Mouse (Mus musculus) lung, postnatal 10 days (tissue): ENCODE measurements at regions not wholly inside any gene's neighbourhood (a gene's known extent, or its start where the extent isn't known, plus 50 kb on each side); places are given as distances from the start of the nearest gene placed in this dataset.

Experiments
- DNase-seq: peaks from one replicate; pipeline ENCODE4 v3.0.0; 2021

DNA sequence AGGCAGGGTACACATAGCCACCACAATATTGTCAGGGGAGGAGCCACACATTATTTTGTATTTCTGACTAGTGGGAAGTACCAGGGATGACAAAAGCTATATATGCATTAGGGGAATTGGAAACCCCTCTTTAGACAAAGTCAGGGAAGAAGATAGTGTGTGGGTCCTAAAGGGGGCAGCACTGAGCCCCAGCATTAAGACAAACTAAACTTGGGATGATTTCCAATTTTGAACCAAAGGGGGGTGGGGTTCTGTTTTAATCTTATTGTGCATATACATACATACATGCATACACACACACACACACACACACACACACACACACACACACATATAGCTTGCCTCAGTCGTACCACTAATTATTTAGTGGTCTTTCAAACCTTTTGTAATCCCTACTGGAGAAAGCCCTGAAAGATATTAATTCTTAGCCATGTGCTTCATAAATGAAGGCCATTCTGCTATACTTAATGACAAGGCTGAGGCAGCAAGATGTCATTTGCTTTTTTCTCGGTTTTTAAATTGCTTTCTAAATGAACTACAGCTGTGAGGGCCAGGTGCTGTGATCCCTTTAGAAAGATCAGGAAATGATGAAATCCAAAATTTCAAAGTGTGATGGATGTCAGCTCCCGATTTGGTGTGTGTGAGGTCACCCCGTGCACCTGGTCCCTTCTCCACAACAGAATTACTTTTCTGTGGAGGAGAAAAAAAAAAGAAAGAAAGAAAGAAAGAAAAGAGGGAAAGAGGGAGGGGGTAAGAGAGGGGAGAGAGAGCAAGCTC lies 523.5 kb downstream of the Rnf144a start:
- DNase-seq = no peak

- peak; percentile 32 for DNase-seq
Measured at GRCm38 (mm10) chr12:25890722-25891121, 524.3 kb downstream of the Rnf144a start.

- DNase-seq = no peak
Measured at GRCm38 (mm10) chr12:25883771-25884171, 531.3 kb downstream of the Rnf144a start.

DNA sequence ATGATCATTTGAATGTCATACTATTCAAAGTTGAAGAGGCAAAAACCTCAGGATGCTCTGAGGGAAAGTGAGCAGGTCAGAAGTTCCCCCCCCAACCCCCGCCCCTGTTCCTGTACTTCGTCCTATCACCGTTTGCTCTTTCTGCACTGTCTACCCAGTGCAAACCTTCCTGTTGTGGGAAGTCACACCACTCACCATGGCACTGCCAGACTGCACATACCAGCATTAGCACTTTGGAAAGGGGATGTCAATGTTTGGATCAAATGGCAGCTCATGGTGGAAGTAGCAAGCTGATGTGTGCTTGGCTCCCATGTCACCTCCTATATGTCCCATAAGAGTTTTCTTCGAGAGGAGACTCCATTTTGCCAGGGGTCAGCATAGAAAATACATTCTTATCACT lies 543.2 kb downstream of the Rnf144a start:
- no peak for DNase-seq

- DNase-seq = no peak
Measured at GRCm38 (mm10) chr12:25871001-25871461, 544.0 kb downstream of the Rnf144a start.

DNA sequence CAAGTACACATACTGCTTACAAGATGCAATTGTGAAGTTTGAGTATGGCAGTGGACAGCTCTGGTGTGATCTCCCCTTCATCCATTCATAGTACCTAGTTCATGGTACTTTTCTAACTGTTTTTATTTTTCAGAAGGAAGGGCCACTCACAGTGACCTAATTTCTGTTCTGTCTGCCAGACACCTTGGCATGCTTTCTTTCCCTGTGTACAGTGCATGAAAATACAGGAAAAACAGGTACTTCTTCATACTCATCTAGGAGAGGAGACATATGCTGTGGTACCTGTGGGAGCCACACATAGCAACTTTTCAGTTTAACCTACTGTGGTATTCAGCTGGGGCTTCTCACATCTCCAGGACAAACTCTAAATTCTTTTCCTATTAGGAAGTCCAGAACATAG lies 545.2 kb downstream of the Rnf144a start:
- DNase-seq = no peak

DNA sequence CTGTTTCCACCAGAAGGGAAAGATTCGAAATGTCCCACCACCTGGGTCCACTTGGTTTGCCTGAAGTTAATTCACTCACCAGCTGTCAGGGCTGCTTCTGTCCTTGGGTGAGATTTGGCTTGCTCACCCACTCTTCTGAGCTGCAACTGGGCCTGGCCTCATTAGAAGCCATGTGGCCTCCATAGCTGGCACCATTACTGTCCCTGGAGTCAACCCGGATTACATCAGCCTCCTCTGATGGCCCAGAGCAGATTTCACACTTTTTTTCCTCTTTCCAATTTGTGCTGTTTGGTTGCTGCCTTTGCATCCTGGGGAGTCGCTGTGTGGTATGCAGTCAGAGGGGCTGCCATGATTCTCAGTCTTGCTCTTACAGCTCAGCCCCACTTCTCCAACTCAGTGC lies 550.0 kb downstream of the Rnf144a start:
- DNase-seq = peak; percentile 11

- DNase-seq = peak; percentile 63
Measured at GRCm38 (mm10) chr12:25864113-25864852, 550.8 kb downstream of the Rnf144a start.

- no peak for DNase-seq
Measured at GRCm38 (mm10) chr12:25861100-25861499, 554.0 kb downstream of the Rnf144a start.

GRCm38 (mm10) chr12:25858397-25858796 lies 556.7 kb downstream of the Rnf144a start:
- DNase-seq = no peak

DNA sequence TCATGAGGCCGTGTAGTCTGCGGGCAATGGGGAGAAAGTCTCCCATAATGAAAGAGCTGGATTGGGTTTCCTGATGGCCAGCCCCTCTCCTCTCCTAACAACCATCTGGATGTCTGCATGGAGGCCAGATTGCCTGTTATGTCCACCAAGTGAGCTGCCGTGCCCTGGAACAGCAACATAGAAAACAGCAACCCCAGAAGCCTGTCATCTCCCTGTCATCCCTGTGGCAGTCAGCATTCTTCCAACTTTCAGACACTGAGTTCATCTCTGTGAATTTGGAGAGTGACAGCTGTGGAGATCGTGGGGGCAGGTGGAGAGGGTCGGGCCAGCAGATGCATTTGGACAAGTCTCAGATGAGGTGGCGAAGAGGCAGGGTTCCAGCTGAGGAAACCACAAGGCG lies 585.0 kb downstream of the Rnf144a start:
- DNase-seq = no peak

DNA sequence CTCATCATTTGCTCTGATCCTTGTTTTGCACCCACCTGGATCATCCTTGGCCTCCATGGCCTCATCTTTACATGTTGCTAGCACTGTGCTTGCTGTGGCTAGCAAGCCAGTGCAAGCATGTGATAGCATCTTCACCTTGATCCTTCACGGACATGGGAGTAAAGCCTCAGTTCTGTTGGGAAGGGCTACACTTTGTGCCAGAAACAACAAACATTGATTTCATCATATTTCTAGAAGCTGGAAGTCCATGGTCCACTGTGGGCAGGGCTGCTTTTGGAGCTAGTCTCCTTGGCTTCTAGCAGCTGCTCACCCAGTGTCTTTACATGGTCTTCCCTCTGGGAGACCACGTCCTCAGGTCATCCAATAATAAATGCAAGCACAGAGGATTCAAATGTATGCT lies 587.1 kb downstream of the Rnf144a start:
- no peak for DNase-seq

GRCm38 (mm10) chr12:25826928-25827327 lies 588.1 kb downstream of the Rnf144a start:
- DNase-seq = no peak

DNA sequence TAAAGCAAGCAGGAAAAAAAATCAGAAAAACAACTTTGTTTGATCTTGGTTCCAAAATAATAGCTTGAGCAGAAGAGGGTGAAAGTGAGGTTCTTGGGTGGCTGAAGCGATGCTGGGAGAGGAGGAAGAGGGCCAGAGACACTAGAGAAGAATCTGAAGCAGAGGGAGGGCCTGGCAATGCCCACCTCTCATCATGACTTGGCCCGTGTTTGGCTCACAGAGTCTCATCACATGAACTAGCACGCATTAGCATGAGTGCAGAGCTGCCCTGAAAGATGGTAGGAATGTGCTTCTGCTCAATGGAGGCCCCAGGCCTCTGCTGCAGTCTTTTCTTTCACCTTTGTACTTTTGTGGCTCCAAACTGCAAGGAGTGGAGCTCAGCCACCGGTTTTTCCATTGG lies 588.6 kb downstream of the Rnf144a start:
- DNase-seq = no peak

DNA sequence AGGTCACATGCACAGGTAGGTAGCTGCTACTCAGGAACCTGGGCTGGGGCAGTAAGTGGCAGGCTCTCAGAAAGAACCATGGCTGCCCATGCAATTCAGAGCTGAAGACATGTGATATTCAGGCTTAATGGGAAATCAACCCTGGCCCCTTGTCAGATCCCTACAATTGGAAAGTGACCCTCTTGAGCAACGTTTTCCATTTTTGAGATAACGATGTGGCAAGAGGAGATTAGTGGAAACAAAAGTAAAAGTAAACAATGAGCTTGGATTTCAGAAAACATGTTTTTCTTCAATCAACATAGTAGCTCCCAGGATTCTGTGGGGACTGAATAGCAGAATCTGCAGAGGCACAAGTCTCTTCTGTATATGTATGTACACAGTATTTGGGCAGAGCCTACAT lies 598.8 kb downstream of the Rnf144a start:
- no peak for DNase-seq

GRCm38 (mm10) chr12:25795092-25795491 lies 620.0 kb downstream of the Rnf144a start:
- no peak for DNase-seq

DNA sequence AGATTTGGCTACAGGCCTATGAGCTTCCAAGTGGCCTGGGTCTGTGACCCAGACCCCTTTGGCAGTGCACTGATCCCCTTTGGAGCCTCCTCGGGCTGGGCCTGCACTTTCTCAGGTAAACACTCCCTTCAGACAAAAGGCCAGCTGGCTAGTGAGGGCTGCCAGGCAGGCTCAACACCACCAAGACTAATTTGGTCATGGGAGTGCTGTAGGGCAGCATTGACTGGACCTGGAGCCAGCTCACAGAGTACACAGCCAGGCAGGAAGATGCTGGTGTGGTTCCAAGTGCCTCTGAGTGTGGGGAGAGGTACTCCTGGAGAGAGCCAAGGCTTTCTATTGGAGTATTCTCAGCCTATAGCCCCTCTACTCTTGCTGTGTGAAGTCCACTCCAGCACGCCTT lies 620.5 kb downstream of the Rnf144a start:
- peak; percentile 18 for DNase-seq

DNA sequence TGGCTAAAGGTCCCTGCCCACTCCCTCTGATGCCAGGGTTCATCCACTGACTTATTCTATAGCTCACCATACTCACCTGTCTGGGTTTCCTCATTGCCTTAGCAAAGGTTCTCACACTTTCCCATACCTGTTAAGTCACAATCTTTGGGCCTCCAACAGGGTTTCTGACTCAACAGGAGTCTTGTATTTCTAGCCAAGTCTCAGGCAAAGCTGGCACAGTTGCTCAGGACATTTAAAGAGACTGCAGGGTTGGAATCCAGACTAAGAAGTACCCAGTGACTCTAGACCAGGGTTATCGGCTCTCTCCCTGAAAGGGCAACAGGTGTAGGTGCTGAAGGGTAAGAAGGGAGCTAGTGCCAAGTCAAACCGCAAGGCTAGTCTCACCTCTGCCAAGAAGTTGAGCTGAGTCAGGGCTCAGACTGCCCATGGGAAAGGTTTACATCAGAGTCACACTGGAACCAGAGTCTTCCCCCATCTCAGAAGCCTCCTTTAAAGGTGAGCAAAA lies 622.4 kb downstream of the Rnf144a start:
- no peak for DNase-seq

DNA sequence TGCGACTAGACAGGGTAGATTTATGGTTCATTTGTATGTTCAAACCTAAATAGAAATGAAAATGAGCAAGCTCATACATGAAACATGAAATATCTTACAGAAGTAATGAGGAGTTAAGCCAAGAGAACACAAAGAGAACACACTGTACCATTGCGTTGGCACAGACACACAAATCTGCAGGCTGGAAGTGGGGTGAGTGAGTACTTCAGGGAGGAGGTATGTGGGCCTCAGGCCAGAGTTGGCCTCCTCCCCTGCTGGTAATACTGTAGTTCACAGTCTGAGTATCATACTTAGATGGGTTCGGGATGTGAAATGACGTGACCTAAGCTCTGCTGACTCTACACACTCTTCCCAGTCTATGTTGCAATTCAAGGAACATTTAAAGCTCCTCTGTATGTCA lies 624.1 kb downstream of the Rnf144a start:
- peak; percentile 33 for DNase-seq

DNA sequence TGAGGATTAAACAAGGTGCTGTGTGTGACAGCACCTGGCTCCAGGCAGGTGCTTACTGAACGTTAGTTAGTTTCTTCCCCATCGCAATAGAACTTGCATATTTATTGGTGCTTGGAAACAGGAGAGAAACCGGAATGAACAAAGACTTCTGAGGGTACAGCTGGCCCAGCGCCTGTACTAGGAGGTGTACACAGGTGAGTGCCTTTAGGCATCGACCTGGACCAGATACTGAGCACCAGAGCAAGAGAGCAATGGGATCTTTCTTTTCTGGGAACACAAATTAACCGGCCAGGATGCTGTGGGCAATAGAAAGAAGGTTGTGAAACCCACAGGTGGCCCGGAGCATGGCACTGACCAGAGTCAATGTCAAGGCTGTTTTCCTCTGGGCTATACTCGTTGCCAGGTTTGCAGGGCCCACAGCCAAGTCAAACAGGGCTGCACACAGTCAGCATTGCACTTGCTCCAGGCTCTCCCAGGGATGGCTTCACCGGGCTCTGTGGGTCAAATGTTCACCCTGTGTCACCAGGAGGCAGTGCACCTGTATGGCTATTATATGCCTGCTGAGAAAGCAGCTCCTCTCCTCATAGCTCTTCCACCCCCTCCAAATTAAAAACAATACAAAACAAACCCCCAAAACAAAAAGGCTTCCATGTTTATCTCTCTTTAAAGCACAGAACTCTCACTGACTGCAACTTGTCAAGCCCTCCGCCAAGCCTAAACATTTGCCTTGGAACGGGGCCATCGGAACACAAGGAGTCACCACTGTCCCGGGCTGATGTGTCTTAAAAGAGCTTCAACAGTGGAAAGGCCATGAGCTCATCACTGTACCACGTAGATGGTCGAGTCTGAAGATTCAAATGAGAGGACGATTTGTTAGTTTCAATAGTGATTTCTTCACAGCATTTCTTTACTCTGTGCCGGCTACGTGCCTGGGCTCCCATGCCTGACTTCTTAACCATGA lies 629.1 kb downstream of the Rnf144a start:
- peak; percentile 75 for DNase-seq

DNA sequence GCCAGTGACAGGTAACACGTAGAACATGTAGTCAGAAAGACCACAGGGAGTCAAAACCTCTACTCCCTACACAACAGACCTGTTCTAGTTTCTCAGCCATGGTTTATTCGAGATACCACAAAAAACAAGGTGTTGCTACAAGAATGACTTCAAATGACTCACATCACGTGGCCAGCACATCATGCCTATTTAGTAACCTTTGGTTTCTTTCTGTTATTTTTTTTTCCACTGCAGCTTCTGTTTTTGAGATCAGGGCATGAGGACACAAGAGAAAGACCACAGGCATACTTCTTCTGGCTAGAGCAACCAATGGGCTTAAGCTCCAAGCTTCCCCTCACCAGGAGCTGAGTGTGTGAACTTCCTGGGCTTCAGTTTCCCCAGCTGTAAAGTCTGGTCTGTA lies 630.7 kb downstream of the Rnf144a start:
- no peak for DNase-seq

- DNase-seq = no peak
Measured at GRCm38 (mm10) chr12:25782972-25783717, 631.9 kb downstream of the Rnf144a start.
